In the genomic region with DNA sequence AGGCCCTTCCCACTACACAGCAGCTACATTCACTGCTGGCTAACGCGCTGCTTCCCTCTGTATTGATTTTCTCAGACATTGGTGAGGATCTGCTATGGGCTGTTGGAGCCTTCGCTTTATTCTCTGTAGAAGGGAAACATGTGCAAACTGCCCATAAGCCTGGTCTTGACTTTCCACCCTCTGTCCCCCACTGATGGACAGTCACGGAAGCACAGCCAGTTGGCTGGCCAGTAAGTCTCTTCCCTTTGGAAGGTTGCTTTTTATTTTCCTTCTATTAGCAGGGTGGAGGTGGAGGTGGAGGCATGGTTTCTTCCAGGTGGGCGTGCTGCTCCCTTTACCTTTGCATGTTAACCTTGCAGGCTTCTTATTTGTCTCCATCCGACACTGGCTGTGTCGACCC, we compare ENCODE assay signal across 25 mouse cellular contexts. TPM values are rescaled to one million over a fixed set of nuclear protein-coding genes. Genes with fewer than 3 reads are reported as not detected.
DNase-seq lines count a peak whose midpoint lies in the region; ATAC-seq and TF ChIP-seq lines count a peak whose summit lies in the region.
"Had no signal": no experiment of that assay in that cellular context is flagged by ENCODE, and none has a peak within 500 bp of the region (broad histone marks: within the 10 kb centered on the region; RNA-seq: fewer than 3 reads in every experiment).

No protein-coding gene starts in this region.

- 80% methylated on average over 7 of the region's 7 CpGs for WGBS in hindbrain, postnatal 0 days
- WGBS in hindbrain, embryonic 14.5 days: 81% methylated on average over 7 of the region's 7 CpGs
- WGBS in stomach, postnatal 0 days: 65% methylated on average over 7 of the region's 7 CpGs

- no peak for ATAC-seq in cerebellum, adult (ENCODE audit: insufficient number of reproducible peaks, low FRiP score, low TSS enrichment)
- no peak for ATAC-seq in hindbrain, postnatal 0 days
- no peak for ATAC-seq in hindbrain, embryonic 14.5 days (ENCODE audit: low FRiP score)
- ATAC-seq in stomach, postnatal 0 days (ENCODE audit: low FRiP score, low TSS enrichment): no peak
- ATAC-seq: forebrain, embryonic 16.5 days; intestine, embryonic 16.5 days; liver, postnatal 0 days had no signal

- no peak overlapping the region for H3K4me3 ChIP-seq in hindbrain, postnatal 0 days (ENCODE audit: low read length)
- no peak overlapping the region for H3K4me3 ChIP-seq in hindbrain, embryonic 14.5 days (replicated peaks; ENCODE audit: low read length)
- H3K4me3 ChIP-seq in stomach, postnatal 0 days (ENCODE audit: low read depth, low read length): no peak overlapping the region
- H3K4me3 ChIP-seq: embryonic facial prominence, embryonic 15.5 days; hindbrain, embryonic 15.5 days; kidney, embryonic 15.5 days; limb, embryonic 12.5 days; midbrain, embryonic 12.5 days; neural tube, embryonic 13.5 days had no signal

- no peaks in the 10 kb centered on the region for H3K9me3 ChIP-seq in hindbrain, postnatal 0 days (ENCODE audit: low read length)
- H3K9me3 ChIP-seq in hindbrain, embryonic 14.5 days (ENCODE audit: control insufficient read depth, low read length): no peaks in the 10 kb centered on the region
- H3K9me3 ChIP-seq in stomach, postnatal 0 days (ENCODE audit: control insufficient read depth, low read length): no peaks in the 10 kb centered on the region
- H3K9me3 ChIP-seq: embryonic facial prominence, embryonic 15.5 days; hindbrain, embryonic 15.5 days; kidney, embryonic 15.5 days; limb, embryonic 12.5 days; midbrain, embryonic 12.5 days; neural tube, embryonic 13.5 days had no signal

- H3K36me3 ChIP-seq in hindbrain, postnatal 0 days (ENCODE audit: insufficient read depth, low read length): no peaks in the 10 kb centered on the region
- H3K36me3 ChIP-seq in hindbrain, embryonic 14.5 days (replicated peaks; ENCODE audit: control insufficient read depth, insufficient read depth): no peaks in the 10 kb centered on the region
- no peaks in the 10 kb centered on the region for H3K36me3 ChIP-seq in stomach, postnatal 0 days (ENCODE audit: control insufficient read depth, insufficient read depth, low read length)
- H3K36me3 ChIP-seq: embryonic facial prominence, embryonic 15.5 days; hindbrain, embryonic 15.5 days; kidney, embryonic 15.5 days; limb, embryonic 12.5 days; midbrain, embryonic 12.5 days; neural tube, embryonic 13.5 days had no signal

- peak; percentile 3 to 11 for DNase-seq in cerebellum, postnatal 10 days
- no peak for DNase-seq in hindbrain, postnatal 0 days (ENCODE audit: low spot score)
- no peak for DNase-seq in hindbrain, embryonic 14.5 days (ENCODE audit: low spot score)
- peak; percentile 15 for DNase-seq in lung, postnatal 10 days
- DNase-seq in lung, postnatal 14 days: no peak
- no peak for DNase-seq in stomach, postnatal 0 days (ENCODE audit: low spot score)
- DNase-seq: cerebellum, adult 11-12 months; cerebellum, postnatal 36 days; kidney, postnatal 4 days; liver, postnatal 0 days; retina, postnatal 1 day; right cerebral cortex, postnatal 25 days; spleen, adult 18-20 months; thymus, postnatal 25 days had no signal

- peak; percentile 31 for TF ChIP-seq CTCF in hindbrain, postnatal 0 days (IDR thresholded peaks at IDR 0.05; ENCODE audit: low read depth)
- peak; percentile 46; the same call in 1 of the 2 replicates for TF ChIP-seq CTCF in stomach, postnatal 0 days (IDR thresholded peaks at IDR 0.05; ENCODE audit: low read depth)

- H3K4me1 ChIP-seq in hindbrain, postnatal 0 days (ENCODE audit: insufficient read depth, low read length): no peaks in the 10 kb centered on the region
- no peaks in the 10 kb centered on the region for H3K4me1 ChIP-seq in hindbrain, embryonic 14.5 days (replicated peaks; ENCODE audit: control insufficient read depth, insufficient read depth, low read length)
- H3K4me1 ChIP-seq in stomach, postnatal 0 days (replicated peaks; ENCODE audit: control insufficient read depth, insufficient read depth): no peaks in the 10 kb centered on the region
- H3K4me1 ChIP-seq: hindbrain, embryonic 15.5 days; kidney, embryonic 15.5 days; limb, embryonic 12.5 days; midbrain, embryonic 12.5 days; neural tube, embryonic 13.5 days had no signal

- no peak overlapping the region for H3K27ac ChIP-seq in hindbrain, postnatal 0 days
- H3K27ac ChIP-seq in hindbrain, embryonic 14.5 days: no peak overlapping the region
- H3K27ac ChIP-seq in stomach, postnatal 0 days (replicated peaks): no peak overlapping the region
- H3K27ac ChIP-seq: embryonic facial prominence, embryonic 15.5 days; hindbrain, embryonic 15.5 days; kidney, embryonic 15.5 days; limb, embryonic 12.5 days; midbrain, embryonic 12.5 days; neural tube, embryonic 13.5 days had no signal

- H3K27me3 ChIP-seq in hindbrain, postnatal 0 days (ENCODE audit: insufficient read depth, low read length): no peaks in the 10 kb centered on the region
- H3K27me3 ChIP-seq in hindbrain, embryonic 14.5 days (ENCODE audit: control insufficient read depth, insufficient read depth, low read length): no peaks in the 10 kb centered on the region
- no peaks in the 10 kb centered on the region for H3K27me3 ChIP-seq in stomach, postnatal 0 days (ENCODE audit: control insufficient read depth, insufficient read depth, low read length)
- H3K27me3 ChIP-seq: embryonic facial prominence, embryonic 15.5 days; hindbrain, embryonic 15.5 days; kidney, embryonic 15.5 days; limb, embryonic 12.5 days; midbrain, embryonic 12.5 days; neural tube, embryonic 13.5 days had no signal

- no peak overlapping the region for H3K4me2 ChIP-seq in hindbrain, postnatal 0 days (ENCODE audit: low read depth, low read length)
- H3K4me2 ChIP-seq in hindbrain, embryonic 14.5 days (replicated peaks): no peak overlapping the region
- no peak overlapping the region for H3K4me2 ChIP-seq in stomach, postnatal 0 days (replicated peaks; ENCODE audit: low read depth)
- H3K4me2 ChIP-seq: embryonic facial prominence, embryonic 15.5 days; hindbrain, embryonic 15.5 days; kidney, embryonic 15.5 days; limb, embryonic 12.5 days; liver, embryonic 11.5 days; midbrain, embryonic 12.5 days; neural tube, embryonic 13.5 days had no signal

- TF ChIP-seq EP300 in stomach, postnatal 0 days (optimal IDR thresholded peaks at IDR 0.05): no peak

- H3K9ac ChIP-seq in hindbrain, postnatal 0 days (replicated peaks; ENCODE audit: low read length): no peak overlapping the region
- H3K9ac ChIP-seq in hindbrain, embryonic 14.5 days: no peak overlapping the region
- H3K9ac ChIP-seq in stomach, postnatal 0 days (ENCODE audit: low read length): no peak overlapping the region
- H3K9ac ChIP-seq: embryonic facial prominence, embryonic 15.5 days; hindbrain, embryonic 15.5 days; kidney, embryonic 15.5 days; limb, embryonic 12.5 days; liver, postnatal 0 days; midbrain, embryonic 12.5 days; neural tube, embryonic 13.5 days had no signal

RNA-seq across cellular contexts. Expression of a gene that starts 51.1 kb away (rescaled TPM):
- 8.7 and 17.6 TPM in 2 replicates for total RNA-seq in hindbrain, postnatal 0 days (2014; rRNA removed)
- polyA plus RNA-seq in hindbrain, postnatal 0 days (2015; fragmentation: Nextera tagmentation; extraction: Ambion mirVana): 7.1 and 8.5 TPM in 2 replicates
- 9.6 and 13.2 TPM in 2 replicates for polyA plus RNA-seq in hindbrain, embryonic 14.5 days (2014; fragmentation: Nextera tagmentation; extraction: Ambion mirVana)
- 17.0 and 18.5 TPM in 2 replicates for polyA plus RNA-seq in stomach, postnatal 0 days (2015; fragmentation: Nextera tagmentation; extraction: Ambion mirVana)
- total RNA-seq: megakaryocyte progenitor cell, adult 5-6 weeks had no signal

Comparison
In these comparisons a context has a peak if more than half of its experiments do, and no peak if none do; other contexts are left out.
1. DNase-seq: peak in cerebellum, postnatal 10 days (2 of 2) and lung, postnatal 10 days (single experiment); none in hindbrain, postnatal 0 days (single experiment), hindbrain, embryonic 14.5 days (single experiment), lung, postnatal 14 days (single experiment) and stomach, postnatal 0 days (single experiment).